Mouse (Mus musculus): Measurements from ENCODE around the gene Serpine1.

The Serpine1 gene

DNA sequence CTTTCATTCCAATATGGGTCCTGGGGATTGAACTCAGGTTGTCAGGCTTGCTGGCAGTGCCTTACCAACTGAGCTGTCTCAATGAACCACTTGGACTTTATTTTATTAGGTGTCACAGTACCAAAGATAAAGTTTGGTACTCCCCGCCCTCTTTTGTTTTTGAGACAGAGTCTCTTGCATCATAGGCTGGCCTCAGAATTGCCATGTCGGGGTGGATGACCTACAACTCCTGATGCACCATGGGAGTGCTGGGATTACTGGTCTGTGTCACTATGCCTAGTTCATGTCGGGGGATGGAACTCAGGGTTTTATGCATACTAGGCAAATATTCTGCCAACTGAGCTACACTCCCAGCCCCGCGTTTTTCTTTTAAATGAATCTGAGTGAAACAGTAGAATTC lies 17.2 kb downstream of the Serpine1 start:
- no peak for DNase-seq (ENCODE audit: low read depth, low spot score)

DNA sequence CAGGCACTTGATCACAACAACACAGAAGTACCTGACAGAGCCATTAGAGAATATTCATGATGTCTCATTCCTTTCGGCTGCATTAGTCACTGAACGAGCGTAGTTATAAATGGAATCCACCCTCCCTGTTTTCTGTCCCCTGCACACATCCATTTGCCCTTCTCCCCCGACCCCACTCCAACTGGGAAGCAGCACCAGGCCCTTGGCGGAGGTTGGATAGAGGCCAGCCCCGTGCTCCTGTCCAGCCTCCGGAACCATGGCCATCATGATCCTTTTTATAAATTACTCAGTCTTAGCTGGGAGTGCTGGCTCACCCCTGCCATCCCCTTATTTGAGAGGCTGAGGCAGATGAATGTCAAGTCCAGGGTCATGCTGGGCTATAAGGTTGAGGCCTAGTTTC lies 17.8 kb downstream of the Serpine1 start:
- DNase-seq (ENCODE audit: low read depth, low spot score), result no peak

DNA sequence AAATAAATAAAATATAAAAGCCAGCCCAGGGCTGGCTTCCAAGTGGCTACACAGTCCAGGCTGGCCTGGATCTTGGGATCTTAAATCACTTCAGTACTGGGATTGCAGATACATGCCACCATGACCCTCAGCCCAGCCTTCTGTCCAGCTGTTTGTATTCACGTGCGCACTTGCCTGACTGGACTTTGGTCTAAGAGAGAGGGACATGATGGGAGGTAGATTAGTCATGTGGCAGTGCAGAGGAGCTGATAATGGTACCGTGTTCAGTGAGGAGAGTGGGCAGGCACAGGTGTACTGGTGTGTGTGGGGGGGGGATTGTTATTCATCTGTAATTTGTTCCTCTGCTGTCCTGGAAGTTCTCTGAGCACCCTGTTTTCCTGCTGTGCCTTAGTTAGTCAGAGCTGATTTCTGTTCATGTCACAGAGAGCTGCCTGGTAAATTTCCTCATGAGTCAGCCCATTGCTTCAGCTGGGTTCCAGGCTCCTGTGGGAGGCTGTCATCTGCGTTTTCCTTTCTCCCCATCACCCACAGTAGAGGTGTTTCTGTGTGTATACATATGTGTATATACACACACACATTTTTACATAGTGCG lies 20.1 kb downstream of the Serpine1 start:
- no peak for DNase-seq (ENCODE audit: low read depth, low spot score)

DNA sequence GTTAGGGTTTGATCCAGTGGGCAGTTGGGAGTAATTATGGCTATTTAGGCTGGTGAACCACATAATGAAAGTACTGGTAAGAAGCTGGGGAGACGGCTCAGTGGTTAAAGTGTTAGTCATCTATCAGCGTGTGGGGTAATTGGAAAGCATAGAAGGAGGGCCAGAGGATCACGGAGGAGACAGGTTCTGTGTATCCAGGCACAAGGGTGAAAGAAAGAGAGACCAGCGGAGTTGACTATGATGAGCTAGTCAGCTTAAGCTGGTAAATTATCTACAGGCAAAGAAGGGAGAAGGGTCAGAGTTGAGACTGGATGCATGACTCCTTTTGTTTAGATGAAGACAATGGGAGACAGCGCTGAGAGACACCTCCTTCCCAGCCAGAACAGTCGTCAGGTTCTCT lies 20.9 kb downstream of the Serpine1 start:
- DNase-seq (ENCODE audit: low read depth, low spot score), result no peak

DNA sequence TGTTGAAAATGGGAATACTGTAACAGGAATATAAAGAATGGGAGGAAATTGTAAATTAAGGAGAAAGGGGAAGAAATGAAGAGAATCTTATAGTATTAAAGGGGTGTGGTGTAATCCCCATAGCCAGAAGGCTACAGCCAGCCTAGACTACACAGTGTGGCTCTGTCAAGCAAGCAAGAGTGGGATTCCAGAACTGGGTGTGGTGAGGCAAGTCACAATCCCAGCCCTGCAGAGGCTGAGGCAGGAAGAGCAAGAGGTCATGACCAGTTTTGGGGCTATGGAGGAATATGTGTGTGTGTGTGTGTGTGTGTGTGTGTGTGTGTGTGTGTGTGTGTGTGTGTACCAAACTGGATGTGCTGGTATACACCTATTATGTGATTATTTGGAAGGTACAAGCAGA lies 25.1 kb downstream of the Serpine1 start:
- DNase-seq (ENCODE audit: low read depth, low spot score), result no peak

DNA sequence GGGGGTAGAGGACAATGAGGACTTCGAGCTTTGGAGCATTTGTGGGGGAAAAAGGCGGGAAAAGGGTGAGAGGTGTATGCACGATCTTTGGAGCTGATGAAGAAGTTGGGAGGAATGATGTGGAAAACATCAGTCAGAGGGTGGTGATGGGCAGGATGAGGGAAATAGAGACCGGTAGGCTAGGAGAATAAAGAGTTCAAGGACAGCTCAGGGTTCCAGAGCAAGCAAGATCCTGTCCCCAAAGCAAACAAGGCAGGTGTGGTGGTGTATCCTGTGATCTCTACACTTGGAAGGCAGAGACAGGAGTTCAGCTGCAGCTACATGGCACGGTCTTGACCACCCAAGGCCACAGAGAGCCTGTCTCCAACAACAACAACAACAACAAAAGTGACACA lies 25.7 kb downstream of the Serpine1 start:
- no peak for DNase-seq (ENCODE audit: low read depth, low spot score)

DNA sequence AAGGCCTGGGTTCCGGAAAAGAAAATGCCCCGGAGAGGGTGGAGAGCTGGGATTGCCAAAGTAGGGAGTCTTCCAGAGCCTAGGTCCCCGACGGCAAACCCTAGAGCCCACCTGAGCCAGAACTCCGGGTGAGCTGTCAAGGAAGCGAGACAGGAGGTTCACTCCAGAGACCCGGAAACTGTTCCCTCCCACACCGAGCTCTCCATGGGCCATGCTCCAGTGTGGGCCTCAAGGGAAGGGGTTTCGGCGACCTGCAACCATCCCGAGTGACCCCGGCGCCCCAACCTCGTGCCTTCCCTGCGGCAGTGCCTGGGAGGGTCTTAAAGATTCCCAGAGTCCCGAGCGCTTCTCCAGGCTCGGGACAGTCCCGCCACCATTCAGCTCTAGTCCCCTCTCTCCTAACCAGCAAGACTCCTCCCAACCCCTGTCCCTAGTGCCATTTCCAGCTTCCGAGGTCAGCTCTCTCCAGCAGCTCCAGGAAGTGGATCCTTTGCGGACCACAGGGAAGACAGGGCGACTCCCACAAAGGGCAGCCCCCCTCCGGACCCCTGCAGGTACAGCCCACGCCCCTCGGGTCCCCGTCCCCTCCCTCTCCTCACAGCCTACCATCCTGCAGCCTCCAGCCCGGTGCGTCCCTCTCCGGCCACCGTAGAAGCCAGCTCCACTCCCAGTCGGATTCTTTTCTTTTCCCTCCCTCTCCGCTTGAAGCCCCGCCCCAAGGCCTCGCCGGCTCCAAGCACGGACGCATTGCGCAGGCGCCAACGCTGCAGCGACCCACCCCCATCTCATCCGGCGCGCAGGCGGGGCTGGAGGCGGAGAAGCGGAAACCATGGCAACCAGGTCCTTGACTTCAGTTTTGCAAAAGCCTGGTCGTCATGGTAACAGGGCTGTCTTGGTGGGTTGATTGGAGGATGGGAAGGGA lies 26.4 kb downstream of the Serpine1 start, which contains the start of gene Ap1s1:
Gene Ap1s1, minus strand, starts transcription at position 734 of the 922 bp plus-strand sequence.
- DNase-seq (ENCODE audit: low read depth, low spot score), result peak; percentile 85

DNA sequence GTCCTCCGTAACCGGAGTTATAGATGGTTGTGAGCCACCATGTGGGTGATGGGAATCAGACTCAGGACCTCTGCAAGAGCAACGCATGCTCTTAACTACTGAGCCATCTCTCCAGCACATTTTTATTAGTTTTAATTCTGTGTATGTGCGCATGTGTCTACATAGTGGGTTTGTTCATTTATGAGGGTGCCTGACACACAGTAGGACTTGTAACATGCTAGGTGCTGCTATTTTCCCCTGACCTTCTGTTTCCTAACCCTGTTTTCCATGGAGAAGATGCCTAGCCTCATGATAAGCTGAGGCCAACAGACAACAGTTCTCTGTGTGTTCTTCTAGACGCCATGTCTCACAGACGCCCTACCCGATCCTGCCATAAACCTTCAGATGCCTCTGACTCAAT lies 28.1 kb downstream of the Serpine1 start:
- no peak for DNase-seq (ENCODE audit: low read depth, low spot score)

DNA sequence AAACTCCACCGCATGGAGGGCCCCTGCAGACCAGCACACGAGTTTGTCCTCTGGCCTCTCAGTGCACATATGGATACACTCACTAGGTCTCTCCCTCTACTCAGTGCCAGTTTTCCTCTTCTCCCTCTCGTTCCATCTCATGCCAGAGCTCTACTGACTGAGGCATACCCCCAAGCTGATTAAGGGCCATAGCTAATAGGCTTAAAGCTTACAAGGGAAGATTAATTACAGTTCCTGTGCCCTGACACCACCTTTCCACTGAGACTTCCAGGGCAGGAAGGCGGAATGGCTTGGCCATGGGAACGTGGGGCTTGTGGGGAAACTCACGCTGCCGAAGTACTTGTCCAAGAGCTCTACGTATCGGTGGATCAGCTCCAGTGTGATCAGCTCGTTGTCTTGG lies 30.6 kb downstream of the Serpine1 start:
- peak; percentile 58 for DNase-seq (ENCODE audit: low read depth, low spot score)

DNA sequence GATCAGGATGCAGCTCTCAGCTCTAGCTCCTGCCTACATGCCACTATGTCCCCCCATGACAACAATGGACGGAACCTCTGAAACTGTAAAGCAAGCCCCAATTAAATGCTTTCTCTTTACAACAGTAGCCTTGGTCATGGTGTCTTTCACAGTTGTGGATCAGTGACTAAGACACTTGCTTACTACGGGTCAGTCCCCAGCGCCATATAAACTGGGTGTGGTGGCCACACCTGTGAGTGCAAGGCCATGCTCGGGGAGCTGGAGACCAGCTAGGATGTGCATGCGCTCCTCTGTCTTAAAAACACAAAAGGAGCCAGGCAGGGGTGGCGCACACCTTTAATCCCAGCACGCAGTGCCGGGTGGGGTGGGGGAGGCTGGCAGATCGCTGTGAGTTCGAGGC lies 32.6 kb downstream of the Serpine1 start:
- DNase-seq (ENCODE audit: low read depth, low spot score), result no peak

DNA sequence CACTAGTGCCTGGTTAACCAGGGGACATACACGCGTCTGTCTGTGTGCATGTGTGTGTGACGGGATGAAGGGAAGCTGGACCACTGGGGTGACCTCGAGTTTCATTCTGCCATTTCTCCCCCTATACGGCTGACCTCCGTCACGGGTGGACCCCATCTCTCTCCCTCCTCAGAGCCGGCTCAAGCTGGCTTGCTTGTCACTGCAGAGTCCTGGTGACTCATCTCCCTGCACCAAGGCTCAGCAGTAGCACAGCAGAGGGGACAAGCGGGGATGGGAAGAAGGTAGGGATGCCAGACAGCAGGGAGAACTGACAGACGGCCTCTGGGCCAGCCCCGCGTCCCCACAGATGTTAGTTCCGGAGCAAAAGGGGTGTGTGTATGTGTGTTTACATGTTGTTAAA lies 35.9 kb downstream of the Serpine1 start:
- DNase-seq (ENCODE audit: low read depth, low spot score), result no peak

DNA sequence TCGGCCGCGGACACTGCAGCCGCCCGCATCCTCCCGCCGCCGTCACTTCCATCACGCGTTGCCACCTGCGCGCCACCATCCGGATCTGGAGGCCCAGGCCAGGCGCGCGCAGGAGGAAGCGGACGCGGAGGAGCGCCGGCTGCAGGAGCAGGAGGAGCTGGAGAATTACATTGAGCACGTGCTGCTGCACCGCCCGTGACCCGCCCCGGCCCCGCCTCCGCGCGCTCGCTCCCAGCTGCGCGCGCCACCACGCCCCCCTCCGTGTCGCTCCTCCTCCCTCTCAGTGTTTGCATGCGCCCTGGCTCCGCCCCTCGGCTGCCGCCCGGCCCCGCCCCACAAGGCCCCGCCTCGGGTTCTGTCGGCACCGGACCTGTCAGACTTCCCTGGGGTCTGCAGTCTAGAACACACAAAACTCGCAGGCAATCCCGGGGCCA lies 39.4 kb downstream of the Serpine1 start:
- peak; percentile 65 for DNase-seq (ENCODE audit: low read depth, low spot score)

DNA sequence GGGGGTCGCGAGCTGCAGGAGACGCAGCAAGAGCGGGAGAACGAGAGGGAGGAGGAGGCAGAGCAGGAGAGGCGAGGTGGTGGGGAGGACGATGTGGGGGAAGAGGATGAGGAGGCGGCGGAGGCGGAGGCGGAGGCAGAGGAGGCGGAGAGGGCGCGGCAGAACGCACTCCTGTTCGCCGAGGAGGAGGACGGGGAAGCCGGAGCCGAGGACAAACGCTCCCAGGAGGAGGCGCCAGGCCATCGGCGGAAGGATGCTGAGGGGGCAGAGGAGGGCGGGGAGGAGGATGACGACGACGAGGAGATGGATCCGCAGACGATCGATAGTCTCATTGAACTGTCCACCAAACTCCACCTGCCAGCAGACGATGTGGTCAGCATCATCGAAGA lies 40.0 kb downstream of the Serpine1 start:
- DNase-seq (ENCODE audit: low read depth, low spot score), result no peak

DNA sequence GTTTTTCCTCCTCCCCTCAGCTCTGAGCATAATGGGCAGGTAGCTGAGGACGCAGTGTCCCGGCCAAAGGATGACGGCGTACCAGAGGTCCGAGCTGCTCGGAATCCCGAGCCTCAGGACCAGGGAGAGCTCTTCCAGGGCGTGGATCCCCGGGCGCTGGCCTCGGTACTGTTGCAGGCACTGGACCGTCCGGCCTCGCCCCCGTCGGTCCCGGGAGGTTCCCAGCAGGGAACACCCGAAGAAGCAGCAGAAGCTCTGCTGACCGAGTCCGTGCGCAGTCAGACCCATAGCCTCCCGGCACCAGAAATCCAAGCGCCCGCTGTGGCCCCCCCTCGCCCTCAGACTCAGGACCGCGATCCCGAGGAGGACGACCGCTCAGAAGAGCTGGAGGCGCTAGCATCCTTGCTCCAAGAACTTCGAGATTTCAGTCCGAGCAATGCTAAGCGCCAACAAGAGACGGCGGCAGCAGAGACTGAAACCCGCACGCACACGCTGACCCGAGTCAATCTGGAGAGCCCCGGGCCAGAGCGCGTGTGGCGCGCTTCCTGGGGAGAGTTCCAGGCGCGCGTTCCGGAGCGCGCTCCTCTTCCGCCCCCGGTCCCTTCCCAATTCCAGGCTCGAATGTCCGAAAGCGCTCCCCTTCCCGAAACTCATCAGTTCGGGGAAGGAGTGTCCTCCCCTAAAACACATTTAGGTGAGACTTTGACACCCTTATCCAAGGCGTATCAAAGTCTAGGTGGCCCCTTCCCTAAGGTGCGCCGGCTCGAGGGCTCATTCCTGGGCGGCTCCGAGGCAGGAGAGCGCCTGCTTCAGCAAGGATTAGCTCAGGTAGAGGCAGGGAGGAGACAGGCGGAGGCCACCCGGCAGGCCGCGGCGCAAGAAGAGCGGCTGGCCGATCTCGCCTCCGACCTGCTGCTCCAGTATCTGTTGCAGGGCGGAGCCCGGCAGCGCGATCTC lies 40.7 kb downstream of the Serpine1 start:
- no peak for DNase-seq (ENCODE audit: low read depth, low spot score)

DNA sequence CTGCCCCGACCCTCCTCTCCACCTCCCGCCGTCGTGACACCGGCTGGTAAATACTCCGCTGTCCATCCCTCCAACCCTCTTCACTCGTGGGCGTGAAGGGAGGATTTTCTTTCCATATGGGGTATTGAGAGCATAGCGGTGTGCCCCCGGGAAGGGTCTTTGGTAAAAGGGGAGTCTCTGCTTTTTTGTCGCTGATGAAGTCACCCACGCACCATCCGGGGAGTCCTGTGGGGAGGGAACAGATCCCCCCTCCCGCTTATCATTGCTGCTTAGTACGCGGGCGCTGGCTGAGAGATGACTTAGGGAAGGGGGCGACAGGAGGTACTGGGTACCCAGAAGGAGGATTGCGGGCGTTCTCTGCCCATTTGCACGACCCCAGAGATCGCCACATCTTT lies 41.7 kb downstream of the Serpine1 start:
- no peak for DNase-seq (ENCODE audit: low read depth, low spot score)

DNA sequence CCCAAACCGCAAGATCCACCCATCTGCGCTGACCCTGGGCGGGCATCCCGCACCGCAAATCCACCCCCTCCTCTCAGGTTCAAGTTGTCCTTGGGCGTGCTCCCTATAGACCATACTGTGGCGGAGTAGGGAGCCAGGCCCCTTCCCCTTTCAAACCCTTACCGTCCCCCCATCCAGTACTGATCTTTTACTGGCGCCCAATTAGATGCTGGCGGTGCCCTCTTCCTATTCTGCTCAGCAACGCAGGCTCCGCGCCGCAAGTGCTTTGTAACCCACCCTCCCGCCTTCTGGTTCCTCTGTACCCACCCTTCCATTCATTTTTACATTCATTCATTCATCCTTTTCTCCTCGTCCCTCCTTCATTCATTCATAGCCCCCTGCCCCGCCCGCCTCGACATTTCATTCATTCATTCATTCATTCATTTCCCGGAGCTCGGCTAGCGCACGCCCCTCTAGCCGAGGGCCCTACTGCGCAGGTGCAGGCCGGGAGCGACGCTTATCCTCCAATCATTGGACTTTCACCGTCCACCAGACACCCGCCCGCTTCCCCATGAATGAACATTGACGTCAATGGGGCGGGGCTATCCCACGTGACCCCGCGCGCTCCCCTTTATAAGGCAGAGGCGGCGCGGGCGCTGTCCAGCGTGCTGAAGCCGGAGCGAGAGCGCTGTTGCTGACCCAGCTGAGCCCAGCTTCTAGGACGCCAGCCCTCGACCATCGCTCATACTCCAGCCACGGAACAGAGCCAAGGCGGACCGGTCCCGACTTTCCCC lies 42.2 kb downstream of the Serpine1 start:
- peak; percentile 86 for DNase-seq (ENCODE audit: low read depth, low spot score)

DNA sequence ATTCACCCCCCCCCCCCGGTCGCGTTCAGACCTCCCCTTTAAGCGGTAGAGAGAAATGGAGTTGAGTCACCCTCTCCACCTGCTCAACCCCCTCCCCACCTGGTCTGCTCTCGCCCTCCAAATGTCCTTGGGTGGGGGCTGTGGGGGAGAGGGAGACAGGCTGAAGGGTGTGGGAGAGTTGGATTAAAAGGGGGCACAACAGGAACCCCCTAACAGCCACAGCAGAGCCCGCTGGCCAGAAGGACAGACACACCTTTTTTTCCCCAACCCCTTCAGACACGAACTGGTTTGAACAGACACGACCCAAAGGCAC lies 42.8 kb downstream of the Serpine1 start:
- DNase-seq (ENCODE audit: low read depth, low spot score), result no peak

DNA sequence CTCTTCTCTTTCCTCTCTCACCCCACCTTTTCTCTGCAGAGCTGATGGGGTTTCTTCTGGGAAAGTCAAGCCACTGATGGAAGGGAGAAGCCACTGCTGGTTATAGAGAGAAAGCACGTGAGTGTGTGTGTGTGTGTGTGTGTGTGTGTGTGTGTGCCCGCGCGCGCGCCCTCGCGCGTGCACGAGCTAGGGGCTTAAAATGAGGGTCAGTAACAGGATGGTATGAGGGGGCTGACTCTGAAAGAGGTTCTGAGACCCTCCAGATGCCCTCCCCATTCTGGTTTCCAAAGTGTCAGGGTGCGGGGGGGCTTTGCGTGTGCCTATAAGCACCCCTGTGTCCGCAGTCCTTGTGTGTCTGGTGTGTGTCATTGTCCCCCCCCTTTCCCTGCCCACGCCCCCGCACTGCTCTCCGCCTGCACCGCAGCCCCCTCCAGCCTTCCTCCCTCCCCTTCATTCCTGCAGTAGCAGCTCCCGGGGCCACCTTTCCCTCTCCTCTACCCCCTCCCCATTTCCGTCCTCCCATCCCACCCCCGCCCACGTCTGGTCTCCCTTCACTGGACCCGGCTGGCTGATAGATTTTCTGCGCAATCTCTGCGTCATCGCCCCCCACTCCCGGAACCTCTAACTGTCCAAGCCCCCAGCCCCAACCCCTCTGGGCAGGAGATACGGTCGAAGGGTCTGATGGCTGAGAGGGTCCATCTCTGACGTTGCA lies 43.4 kb downstream of the Serpine1 start:
- DNase-seq (ENCODE audit: low read depth, low spot score), result no peak

DNA sequence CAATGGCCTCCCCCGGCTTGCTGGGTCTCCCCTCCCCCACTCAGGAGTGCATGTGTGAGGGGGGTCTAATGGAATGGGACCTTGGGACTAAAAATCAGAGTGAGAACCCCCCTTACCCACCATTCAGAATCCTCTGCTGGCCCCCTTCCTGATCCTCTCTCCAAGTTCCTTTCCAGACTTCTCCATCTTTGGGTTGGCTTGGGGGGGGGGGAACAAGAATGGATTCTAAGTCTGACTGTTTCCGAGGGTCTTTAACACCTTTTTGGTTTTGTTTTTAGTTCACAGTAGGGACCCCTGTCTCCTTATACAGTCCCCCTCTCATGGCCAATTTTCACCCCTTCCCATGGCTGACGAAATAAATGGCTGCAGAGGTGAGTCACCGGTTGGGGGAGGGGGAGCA lies 46.0 kb downstream of the Serpine1 start, which contains the start of gene Vgf:
Gene Vgf, plus strand, starts transcription at position 301 of the 400 bp plus-strand sequence.
- no peak for DNase-seq (ENCODE audit: low read depth, low spot score)

DNA sequence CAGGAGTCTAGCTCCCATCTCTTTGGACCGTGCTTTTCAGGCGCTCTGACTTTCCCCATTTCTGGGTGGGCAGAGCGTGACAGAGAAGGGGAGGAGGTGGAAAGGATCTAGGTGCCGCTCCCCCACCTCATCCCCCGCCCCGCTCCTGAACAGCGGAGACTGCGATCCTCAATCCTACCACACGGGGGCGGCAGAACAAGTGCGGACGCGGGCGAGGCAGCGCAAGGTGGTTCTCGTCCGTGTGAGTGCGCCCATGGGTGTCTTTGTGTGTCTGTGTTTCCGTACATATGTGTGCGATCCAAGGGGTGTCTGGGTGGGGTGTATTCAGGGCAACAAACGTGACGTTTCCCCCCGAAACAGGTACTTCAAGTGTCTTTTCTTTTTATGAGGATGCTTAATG lies 46.9 kb downstream of the Serpine1 start:
- DNase-seq (ENCODE audit: low read depth, low spot score), result peak; percentile 66

DNA sequence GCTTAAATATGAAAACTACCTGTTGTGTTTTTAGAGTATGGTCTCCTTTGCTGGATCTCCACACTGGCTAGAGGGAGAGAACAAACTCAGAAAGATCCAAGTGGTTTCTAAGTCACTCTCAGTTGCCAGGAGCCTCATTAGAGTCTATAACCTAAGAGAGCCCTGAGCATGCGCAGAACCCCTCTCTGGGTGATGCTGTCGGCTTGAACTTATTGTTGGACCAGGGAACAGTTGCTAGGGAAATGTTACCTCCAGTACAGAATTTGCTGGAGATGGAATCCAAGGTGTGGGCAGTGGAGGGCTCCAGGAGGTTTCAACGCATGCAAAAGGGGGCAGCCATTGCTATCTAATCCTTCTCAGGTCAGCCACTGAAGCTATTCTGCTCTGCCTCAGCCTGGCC lies 47.8 kb downstream of the Serpine1 start:
- no peak for DNase-seq (ENCODE audit: low read depth, low spot score)
